Mouse (Mus musculus) testis, adult 2 months (tissue): ENCODE measurements around the gene 1700016K19Rik. TPM values are rescaled to one million over a fixed set of nuclear protein-coding genes. Genes with fewer than 3 reads are reported as not detected.

Experiments used
- H3K27ac ChIP-seq: fragments of 200-500 bp; 2 replicates; pipeline ENCODE4 v1.5.1; 2012; ENCODE audit warnings: low read depth, low read length; ENCODE audit not compliant: control insufficient read depth, insufficient read depth
- H3K27me3 ChIP-seq: fragments of 200-500 bp; 2 replicates; pipeline ENCODE4 v1.6.1; 2012; ENCODE audit warnings: mild to moderate bottlenecking, low read length, moderate library complexity; ENCODE audit not compliant: control insufficient read depth, insufficient read depth
- H3K36me3 ChIP-seq: fragments of 200-500 bp; 2 replicates; pipeline ENCODE4 v1.6.1; 2012; ENCODE audit warnings: mild to moderate bottlenecking, low read length; ENCODE audit not compliant: control insufficient read depth, insufficient read depth
- H3K4me1 ChIP-seq: fragments of 200-500 bp; 2 replicates; pipeline ENCODE4 v1.6.1; 2012; ENCODE audit warnings: low read length; ENCODE audit not compliant: control insufficient read depth, insufficient read depth
- H3K4me3 ChIP-seq: fragments of 200-500 bp; 2 replicates; pipeline ENCODE4 v1.5.1; 2012; ENCODE audit warnings: low read depth, mild to moderate bottlenecking, low read length, moderate library complexity, mixed read lengths; ENCODE audit not compliant: control insufficient read depth
- CTCF ChIP-seq: fragments of 200-500 bp; IDR thresholded peaks from 2 replicates; pipeline ENCODE4 v1.5.1; 2012; ENCODE audit warnings: low read depth, mild to moderate bottlenecking, inconsistent platforms, low read length, moderate library complexity; ENCODE audit not compliant: control insufficient read depth, insufficient read depth, insufficient replicate concordance
- POLR2A ChIP-seq: fragments of 200-500 bp; IDR thresholded peaks from 2 replicates; pipeline ENCODE4 v1.6.1; 2012; ENCODE audit warnings: low read depth, mild to moderate bottlenecking, inconsistent platforms, low read length, moderate library complexity; ENCODE audit not compliant: control insufficient read depth
- polyA plus RNA-seq: library from polyadenylated mRNA; depleted of rRNA; stranded (reverse); fragments of >200 nt; gene quantifications from 2 replicates; pipeline ENCODE4 v1.2.3, GENCODE M21; 2012

Gene 1700016K19Rik
- polyA plus RNA-seq, 1 experiment, result 287 TPM

DNA sequence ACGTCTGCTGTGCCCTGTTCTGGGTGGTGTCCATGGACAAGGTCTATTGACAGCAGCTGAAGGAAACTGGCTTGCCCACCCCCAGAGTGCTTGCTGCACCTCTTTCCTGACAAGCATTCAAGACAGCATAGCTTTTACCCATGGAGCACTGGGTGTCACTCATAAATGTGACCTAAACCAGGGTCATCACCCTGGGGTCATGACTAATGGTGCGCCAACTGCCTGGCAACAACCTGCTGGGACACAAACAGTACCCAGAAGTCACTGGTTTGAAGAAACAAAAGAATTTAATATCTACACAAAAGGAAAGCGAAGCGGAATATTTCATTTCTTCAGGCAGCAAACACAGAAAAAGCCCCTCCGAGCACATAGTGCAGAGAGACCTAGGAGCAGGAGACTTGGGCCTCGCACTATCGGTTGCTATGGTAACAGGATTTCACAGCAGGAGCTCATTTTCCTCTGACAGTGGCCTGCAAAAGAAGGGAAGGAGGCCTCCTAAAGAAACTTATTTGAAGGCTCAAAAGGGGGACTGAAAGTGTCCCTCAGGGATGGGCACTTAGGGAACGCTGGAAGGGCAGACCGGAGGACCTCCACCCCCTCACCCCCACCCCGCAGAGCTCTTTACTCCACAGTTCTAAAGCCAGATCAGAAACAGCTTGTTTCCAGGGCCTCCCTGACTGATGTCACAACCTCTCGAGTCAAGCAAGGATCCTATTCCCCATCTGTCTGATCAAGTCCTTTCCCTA lies 35.8 kb upstream of the 1700016K19Rik start:
- Histone ChIP-seq H3K36me3 (no peaks in the 10 kb centered on the region), H3K27ac (peak overlapping the region; percentile 10; the same call in 1 of the 2 replicates), H3K4me1 (peaks cover 28% of the 10 kb centered on the region), H3K27me3 (no peaks in the 10 kb centered on the region), H3K4me3 (no peak overlapping the region)
- TF ChIP-seq POLR2A (no peak), CTCF (no peak)

- peak overlapping the region; percentile 10; the same call in 1 of the 2 replicates for H3K27ac ChIP-seq
- TF ChIP-seq POLR2A (no peak), CTCF (no peak)
- no peaks in the 10 kb centered on the region for H3K36me3 ChIP-seq
- H3K27me3 ChIP-seq, result no peaks in the 10 kb centered on the region
- peaks cover 28% of the 10 kb centered on the region for H3K4me1 ChIP-seq
- H3K4me3 ChIP-seq, result no peak overlapping the region
Measured at GRCm38 (mm10) chr11:75964476-75964730, 35.3 kb upstream of the 1700016K19Rik start.

DNA sequence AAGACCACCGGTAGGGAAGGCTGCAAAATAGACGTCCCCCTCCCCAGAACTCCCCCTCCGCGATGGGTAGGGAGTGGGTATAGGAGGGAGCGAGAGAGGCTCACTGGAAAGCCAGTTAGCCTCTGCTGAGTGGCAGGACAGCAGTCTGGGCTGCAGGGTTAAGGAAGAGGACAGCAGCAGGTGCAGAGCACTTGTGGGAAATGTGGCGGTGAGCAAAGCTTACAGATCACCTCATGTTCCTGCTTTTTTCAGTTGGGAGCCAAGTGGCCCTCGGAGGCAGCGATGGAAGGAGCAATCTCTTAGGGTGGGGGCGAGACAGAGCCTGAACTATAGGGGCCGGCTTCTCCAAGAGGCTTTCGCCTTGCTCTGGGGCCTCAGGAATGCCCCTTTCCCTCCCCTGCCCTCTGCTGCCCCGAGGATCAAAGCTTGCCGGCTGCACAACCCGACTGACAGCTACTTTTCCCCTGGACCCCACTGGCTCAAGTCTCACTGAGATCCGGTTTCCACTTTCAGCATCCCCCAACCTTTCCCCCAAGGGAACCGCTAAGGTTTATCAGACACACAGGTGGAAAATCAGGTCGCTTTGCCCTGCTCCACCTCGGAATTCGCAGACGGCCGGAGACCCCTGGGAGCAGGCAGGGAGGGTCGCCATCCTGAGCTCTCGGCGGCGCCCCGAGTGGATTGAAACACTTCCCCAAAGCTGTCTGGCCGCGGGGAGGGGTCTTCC lies 33.9 kb upstream of the 1700016K19Rik start:
- Histone ChIP-seq H3K4me3 (peak overlapping the region; percentile 85), H3K27me3 (no peaks in the 10 kb centered on the region), H3K4me1 (peaks cover 28% of the 10 kb centered on the region), H3K27ac (0 out of 2 replicates have a peak overlapping the region, but pooled peaks have one; percentile 5), H3K36me3 (no peaks in the 10 kb centered on the region)
- TF ChIP-seq CTCF (no peak), POLR2A (no peak)

DNA sequence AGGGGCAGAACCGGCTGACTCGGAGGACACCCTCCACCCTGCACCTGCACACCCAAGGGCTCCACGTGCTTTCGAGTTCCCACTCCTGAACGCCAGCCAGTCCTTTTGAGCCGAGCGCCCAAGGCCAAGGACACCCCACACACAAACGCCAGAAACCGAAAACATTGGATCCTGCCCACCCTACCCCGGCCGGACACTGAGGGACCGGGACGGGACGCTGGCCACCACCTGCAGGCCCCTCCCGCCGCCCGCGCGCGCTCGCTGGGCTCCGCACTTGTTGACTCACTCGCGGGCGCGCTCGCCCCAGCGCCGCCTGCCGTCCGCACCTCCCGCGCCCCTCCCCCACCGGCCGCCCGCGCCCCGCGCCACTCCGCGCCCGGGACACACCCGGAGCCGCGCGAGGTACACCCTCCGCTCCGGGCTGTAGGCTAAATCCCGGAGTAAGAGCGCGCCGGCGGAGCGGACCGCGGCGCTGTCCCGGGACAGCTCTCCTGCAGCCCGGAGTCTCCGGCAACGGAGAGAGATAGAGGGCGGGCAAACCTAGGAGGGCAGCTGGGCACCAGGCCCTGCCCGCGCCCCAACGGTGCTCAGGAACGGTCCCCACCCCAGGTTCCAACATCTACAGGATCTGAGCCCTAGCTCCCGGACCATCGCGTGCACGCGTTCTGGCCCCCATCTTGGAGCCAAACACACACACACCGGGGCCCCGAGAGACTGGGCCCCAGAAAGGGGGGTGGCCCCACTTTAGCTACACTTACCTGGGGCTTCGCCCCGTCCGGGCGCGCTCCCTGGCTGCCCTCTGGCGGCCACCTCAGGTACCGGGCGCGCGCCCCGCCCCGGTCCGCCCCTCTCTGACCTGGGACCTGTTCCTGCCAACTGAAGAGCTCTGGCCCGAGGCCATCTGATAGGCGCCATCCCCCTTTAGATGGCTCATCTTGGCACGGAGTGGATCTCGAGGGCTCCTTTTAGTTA lies 33.0 kb upstream of the 1700016K19Rik start:
- Histone ChIP-seq H3K27ac (peak overlapping the region; percentile 32), H3K36me3 (no peaks in the 10 kb centered on the region), H3K4me1 (peaks cover 28% of the 10 kb centered on the region), H3K4me3 (peak overlapping the region; percentile 85), H3K27me3 (no peaks in the 10 kb centered on the region)
- TF ChIP-seq CTCF, result peak; percentile 41
- no peak for TF ChIP-seq POLR2A

DNA sequence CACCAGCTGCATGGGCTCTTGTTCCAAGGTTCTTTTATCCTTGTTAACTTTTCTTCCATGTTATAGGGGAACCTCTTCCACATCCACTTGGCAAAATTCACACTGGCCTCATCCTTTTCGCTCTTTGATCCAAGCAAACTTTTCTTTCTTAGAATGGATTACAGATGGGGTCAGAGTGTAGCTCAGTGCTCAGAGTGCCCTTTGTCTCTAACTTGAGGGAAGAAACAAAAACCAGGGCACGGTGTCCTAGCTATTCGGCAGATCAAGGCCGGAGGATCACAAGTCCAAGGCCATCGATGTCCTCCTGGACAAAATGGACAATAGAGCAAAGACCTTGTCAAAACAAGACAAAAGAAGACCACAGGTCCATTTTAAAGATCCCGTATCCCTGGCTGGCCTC lies 31.0 kb upstream of the 1700016K19Rik start:
- Histone ChIP-seq H3K36me3 (no peaks in the 10 kb centered on the region), H3K4me1 (peaks cover 28% of the 10 kb centered on the region), H3K27me3 (no peaks in the 10 kb centered on the region), H3K27ac (peak overlapping the region; percentile 18; the same call in 1 of the 2 replicates), H3K4me3 (peak overlapping the region; percentile 24)
- TF ChIP-seq CTCF, result no peak
- TF ChIP-seq POLR2A, result no peak

GRCm38 (mm10) chr11:75970629-75971028 lies 29.1 kb upstream of the 1700016K19Rik start:
- H3K27me3 ChIP-seq, result no peaks in the 10 kb centered on the region

DNA sequence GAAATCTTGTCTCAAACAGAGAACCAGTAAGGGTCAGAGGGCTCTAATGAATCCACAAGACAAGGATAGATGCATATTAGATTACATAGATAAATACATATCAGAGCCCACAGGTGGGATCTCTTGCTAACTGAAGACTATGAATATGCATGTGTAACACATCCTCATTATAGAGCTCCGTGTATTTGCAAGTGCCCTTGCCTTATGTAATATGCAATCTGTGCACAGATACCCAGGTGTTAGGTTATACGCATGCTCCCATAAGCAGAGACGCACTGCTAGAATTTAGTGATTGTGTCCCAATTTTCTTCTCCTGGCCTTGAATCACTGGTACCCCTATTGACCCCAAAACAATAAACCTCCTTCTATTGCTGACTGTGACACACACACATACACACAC lies 27.5 kb upstream of the 1700016K19Rik start:
- H3K36me3 ChIP-seq, result no peaks in the 10 kb centered on the region
- H3K4me1 ChIP-seq, result peaks cover 4% of the 10 kb centered on the region
- H3K27me3 ChIP-seq, result no peaks in the 10 kb centered on the region
- TF ChIP-seq CTCF (no peak), POLR2A (no peak)
- H3K4me3 ChIP-seq, result no peak overlapping the region
- no peak overlapping the region for H3K27ac ChIP-seq

More at GRCm38 (mm10) chr11:75970629-75971028, 29.1 kb upstream of the 1700016K19Rik start:
- H3K27ac ChIP-seq, result no peak overlapping the region
- no peak overlapping the region for H3K4me3 ChIP-seq
- TF ChIP-seq POLR2A (no peak), CTCF (no peak)
- H3K36me3 ChIP-seq, result no peaks in the 10 kb centered on the region
- H3K4me1 ChIP-seq, result peaks cover 16% of the 10 kb centered on the region
